Mouse (Mus musculus): ENCODE measurements at regions not wholly inside any gene's neighbourhood (a gene's known extent, or its start where the extent isn't known, plus 50 kb on each side); places are given as distances from the start of the nearest gene placed in this dataset.

DNA sequence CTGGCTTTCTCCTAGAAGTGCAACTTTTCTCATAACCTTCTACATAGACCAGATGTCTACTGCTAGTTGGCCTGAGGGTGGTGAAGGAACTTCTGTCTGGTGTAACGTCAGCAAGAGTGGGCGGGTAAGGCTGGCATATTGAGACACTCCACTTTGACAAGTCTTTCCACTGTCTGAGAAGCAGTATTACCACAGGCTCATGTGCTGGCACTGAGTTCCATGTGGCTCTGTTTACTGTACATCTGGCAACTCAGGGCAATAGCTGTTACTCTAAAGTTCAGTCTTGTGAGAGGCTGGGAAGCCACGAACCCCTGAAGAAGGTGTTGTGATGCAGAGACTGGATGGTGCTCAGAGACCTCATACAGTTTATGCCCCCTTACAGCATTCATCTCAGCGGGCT, 230.7 kb upstream of the Tbx18 start:
- no peak for DNase-seq (ENCODE audit: low spot score)

DNA sequence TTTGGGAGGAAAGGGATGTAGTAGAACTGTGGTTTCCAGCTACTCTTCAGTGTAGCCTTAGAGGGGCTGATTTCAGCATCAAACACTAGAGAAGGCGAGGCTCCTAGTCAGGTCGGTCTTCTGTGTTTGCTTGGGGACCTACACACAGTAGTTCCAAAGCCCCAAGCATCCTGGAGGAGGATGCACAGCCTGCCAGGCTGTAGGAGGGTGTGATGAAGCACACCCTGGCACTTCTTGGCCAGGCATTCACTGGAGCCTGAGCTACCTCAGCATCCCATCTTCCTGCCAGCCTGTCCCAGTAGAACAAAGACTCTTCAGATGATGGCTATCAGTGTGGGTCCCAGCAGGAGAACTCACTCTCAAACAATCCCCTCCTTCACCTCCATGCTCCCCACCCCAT, 233.4 kb upstream of the Tbx18 start:
- no peak for DNase-seq (ENCODE audit: low spot score)

DNA sequence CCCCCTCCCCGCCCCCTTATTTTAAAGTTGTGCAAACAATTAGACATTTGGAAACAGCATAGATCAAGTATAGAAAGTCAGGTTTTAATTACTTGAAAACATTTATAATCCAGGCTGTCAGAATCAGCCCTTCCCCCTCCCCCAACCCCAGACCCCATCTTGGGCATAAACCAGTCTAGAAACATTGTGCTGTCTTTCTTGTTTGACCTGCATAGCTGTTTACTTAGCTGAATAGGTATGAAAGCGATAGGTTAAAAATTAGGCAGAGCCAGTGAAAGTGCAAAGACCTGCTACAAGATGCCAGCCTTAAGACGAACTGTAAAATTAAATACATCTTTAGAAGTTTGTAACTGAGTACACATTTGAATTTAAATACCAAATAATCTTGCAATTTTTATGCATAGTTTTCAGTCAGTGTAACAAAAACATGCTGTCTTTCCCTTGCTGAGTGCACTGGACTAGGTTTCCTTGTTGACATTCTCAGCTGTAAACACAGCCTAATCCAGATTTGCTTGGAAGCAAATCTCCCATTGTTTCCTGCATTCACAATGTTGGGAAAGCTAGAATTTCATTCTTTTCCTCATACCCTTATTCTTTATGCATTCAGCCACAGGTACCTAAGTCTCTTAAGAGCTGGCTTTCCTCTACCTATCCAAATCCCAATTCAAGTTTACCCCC, 234.2 kb upstream of the Tbx18 start:
- DNase-seq (ENCODE audit: low spot score): no peak

DNA sequence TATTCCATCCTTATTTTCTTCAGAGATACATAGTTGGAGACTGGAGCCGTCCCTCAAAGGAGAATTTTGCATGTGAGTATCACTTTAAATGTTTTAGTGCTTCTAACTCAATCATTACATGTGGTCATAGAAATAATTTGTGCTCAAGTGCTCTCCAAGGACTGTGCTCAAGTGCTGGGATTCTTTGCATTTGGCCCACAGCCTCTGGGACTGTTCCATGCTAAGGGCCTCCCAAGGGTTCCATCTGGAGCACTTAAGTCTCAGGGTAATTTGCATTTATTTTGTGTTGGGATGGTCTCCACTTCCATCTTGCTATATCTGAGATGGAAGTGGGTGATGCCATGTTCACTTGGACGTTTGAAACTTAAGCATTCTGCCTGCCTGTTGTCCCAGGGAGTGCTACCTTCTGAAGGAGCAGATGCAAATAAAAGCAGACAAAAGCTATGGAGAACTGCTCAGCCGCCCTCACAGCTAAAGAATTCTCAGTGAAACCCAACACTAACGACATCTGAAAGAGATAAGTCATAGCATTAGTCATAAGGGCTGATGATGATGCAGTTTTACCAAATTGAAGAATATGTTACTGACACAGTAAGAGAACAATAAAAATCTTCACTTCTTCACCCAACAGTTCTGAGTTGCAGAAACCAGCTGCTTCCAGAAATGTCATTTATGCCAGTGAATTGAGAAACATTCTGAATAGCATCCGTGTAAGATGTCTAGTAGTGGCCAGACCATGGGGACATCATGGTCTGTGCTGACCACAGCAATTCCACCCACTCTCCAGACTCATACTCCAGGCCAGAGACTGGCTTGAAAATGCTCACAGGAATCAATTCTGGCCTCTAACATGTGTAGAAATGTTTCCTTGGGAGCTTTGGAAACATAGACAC, 237.4 kb upstream of the Tbx18 start:
- no peak for DNase-seq (ENCODE audit: low spot score)

DNA sequence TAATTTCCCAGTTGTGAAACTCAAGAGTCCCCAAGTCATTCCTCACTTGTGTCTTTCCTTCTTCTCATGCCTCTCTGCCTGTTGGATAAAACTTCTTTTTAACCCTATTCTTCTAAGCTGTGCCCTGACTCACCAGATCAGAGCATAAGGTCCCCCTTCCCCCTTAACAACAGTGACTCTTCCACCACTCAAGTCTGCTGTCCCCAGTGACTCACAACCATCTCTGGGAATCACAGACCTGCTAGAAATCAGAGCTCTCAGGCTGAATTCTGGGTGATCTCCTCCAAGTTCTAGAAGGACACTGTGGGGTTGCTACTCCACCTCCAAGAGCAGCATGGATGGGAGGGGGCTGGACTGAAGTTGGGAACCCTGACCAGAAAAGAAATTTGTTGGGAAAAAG, 239.5 kb upstream of the Tbx18 start:
- no peak for DNase-seq (ENCODE audit: low spot score)

DNA sequence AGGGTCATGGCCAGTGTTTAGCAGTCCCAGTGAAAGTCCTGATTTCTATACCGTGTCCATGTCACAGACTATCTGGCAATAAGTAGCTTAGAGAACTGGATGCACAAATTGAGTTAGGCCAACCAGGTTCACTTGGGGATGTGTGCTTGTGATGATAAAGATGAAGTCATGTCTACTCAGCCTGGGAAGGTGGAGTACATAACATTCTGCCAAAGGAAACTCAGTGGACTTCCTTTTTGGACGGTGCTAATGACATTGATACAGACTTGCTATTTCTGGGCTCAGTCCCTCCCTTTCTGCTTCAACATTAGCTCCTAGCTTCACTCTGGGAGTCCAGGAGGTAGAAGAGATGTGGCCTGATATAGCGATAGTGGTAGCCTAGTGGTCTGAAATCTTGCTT, 240.7 kb upstream of the Tbx18 start:
- no peak for DNase-seq (ENCODE audit: low spot score)

DNA sequence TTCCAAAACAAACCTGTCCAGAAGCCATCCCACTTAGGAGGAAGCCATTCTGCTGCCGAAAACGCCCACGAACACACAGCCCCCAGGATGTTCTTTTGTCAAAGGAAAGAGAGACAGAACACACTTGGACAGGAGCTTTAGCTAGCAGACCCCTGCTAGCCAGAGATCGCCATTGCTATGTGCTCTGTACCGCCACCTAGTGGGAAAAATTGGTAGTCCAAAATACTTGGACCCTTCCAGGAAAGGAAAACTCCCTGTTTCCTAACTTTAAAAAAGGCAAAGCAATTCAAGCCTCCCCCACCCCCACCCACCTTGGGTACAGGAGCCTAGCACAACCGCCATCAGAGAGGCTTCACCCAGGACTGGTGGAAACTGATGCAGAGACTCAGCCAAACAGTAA, 242.5 kb upstream of the Tbx18 start:
- no peak for DNase-seq (ENCODE audit: low spot score)

DNA sequence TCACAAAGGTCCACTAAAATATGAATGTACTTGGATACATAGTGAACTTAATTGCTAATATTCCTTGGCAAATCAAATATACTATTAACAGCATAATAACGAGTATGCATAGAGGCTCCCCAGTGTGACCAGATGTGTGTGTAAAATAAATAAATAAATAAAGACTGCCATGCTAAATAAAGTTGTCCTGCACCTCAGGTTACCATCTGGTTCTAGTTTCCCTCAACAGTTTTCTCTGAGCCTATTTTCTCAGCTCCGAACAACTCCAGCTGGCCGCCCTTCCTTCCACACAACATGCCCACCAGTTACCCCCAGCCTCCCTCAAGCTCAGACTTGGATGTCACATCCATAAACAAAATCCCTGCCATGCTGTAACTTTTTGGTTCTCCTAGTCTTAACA, 253.8 kb upstream of the Tbx18 start:
- DNase-seq (ENCODE audit: low spot score): no peak

DNA sequence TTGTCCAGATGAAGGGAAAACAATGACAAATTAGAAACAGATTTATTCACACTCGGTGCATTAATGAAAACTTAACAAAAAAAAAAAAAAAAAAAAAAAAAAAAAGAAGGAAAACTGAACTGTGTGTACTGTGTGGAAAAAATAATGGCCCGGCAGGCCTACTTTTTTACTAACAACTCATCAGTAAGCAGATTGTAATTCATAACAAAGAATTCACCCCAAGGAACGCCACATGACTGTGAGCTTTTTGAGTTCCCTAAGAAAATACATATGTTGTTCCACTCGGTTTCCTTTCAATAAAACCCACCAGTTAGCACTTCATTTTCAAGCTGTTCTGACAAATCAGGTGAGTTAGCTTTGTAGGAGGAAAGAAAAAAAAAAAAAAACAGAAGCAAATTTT, 254.4 kb upstream of the Tbx18 start:
- DNase-seq (ENCODE audit: low spot score): no peak

DNA sequence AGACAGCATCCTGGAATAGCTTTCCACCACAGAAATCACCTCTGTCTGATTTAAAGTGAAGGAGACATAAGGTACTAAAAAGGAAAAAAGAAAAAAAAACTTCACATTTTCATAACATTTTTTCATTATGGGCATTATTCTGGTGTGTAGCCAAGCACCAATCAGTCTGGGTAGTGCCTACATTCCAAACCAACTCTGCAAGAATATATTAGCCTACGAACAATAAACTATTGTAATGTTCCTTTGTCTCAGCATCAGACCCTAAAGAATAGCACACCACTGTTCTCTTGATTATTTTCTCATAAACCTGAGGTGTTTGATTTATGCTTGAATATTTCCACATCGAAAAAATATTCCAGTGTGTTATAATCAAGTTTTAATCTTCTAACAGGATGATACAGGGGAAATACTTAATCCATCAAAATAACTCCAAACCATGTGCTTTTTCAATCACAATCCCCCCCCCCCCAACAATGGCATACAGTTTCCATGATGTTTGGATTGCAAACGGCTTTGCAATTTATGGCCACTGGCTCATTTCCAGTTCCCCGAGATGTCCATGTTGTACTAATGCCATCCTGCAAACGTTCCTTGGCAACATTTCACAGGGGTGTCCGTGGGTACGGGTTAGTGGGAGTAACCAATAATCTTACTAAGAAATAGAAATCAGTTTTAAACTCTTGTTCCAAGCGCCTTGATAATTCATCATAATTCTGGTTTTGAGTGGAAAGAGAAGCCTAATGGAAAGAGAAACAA, 275.1 kb upstream of the Tbx18 start:
- no peak for DNase-seq (ENCODE audit: low spot score)

DNA sequence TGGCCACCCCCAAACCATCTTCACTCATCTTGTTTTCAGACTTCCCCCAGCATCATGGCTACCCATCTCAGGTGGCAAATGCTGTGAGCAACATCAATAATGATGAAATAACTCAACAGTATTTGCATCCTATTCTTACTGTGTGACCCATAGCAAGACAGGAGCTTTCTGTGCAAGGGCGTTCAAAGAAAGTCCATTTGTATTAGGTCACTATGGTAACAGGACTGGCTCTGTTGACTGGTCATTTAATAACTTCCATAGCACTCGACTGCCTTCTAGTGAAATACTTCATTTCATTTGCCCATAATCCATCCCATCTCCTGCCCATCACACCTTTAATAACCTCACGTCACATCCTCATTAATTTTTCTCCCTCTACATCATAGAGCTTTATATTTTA, 292.7 kb upstream of the Tbx18 start:
- DNase-seq (ENCODE audit: low spot score): no peak

DNA sequence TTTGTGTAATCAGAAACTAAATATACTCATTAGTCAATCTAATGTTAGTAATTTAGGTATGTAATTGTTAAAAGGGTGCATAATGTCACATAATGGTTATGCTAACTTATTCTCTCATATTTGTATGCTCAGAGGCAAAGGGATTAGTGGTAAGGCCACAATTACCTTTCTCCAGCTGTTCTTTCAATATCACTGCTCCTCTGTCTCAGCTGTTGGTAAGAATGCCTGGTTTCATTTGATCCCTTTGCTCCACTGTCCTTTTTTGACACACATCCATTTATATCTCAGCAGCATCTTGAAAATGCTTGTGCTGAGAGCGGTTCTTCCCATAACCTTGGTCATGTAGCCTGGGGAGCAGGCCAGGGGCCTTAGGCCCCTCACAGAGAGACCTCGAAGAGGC, 294.9 kb upstream of the Tbx18 start:
- no peak for DNase-seq (ENCODE audit: low spot score)

DNA sequence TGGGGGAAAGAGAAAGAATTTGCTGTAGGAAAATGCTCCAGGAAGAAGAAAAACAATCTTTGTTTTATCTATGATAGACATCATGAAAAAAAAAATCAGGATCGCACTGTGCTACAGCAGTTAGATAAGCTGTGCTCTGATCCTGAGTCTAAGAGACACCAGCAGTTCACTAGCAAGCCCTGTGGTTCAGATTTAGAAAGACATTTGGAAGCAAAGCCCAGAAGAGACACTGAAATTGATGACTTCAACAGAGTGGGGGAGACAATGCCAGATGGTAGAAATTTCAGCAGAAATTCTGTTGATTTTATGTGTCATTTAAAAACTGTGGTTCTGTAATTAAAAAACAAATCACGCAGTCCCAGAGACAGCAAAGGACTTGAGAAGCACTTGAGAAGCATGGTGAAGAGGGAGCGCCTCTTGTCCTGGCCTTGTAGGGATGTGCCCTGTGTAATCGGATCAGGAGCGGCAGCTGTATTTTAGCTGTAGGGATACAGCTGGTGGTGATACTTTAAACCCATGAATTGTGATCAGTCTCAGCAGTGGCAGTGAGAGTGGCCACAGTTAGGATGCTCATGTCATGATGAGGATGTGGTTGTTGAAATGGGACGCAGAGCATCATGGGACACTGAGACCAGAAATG, 296.4 kb upstream of the Nt5e start:
- DNase-seq (ENCODE audit: low spot score): no peak

DNA sequence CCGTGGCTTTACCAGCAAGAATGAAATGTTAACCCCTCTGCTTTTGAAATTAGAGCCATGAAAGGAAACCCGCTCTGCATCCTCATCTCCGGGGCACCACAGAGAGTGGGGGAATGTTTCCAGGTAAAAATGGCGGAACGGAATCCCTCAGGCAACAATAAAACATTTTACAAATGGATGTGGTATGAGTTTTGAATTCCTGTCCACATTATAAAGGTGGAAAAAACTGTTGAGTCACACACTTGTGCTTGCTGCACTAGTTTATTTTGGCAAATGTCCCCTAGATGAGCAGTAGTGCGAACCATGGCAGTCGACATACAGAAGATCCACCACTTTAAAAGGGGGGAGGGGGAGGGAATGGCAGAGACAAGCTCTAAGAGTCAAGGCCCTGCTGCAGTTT, 289.4 kb upstream of the Nt5e start:
- DNase-seq (ENCODE audit: low spot score): no peak

DNA sequence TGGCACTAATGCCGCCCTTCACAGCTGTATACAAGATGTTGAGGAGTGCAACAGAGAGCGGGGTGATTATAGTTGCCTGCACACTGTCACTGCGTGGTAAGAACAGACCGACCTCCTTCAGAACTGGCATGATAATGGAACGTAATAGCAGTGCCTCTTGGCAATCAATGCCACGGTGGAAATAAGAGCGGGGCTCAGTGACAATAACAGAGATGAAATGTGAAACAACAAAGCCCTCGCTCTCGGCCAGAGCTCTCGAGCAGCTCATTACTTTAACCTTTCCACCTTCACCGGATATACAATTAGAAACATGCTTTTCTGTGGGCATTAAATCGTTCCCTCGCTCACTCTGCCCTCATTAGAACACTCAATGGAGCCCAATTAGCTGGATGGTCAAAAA, 277.7 kb upstream of the Nt5e start:
- no peak for DNase-seq (ENCODE audit: low spot score)

DNA sequence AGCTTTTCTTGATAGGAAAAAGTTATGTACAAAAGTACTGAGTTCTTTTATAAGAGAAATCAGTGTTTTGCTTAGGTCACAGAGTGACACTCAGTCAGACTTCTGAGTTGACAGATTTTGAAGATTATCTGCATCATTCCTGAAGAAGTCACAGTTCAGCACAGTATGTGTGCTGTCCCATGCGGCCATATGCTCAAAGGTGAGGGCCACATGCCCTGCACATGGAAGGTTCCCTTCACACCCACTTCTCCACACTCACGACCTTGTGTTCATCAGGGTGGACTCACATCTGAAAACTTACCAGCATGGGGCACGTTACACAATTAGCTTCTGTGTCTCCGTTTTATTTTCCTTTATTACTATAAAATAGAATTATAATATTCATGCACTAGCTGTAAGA, 277.2 kb upstream of the Nt5e start:
- no peak for DNase-seq (ENCODE audit: low spot score)

DNA sequence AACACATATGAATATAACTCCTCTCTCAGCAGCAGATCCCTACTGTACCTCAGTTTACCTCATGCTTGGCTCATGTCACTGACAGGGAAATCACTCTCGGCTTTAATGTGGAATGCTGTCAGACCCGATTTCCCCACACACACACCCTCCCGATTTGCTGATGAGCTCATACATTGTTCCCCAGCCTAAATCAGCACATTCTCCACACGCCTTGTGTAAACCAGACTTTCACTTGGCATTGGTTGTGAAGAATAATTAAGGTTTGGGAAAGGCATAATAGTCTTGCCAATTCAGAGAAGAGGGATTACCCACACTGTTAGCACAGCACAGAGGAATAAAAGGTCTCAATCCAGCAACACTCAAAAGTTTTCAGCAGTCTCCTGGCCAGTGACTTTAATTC, 268.4 kb upstream of the Nt5e start:
- no peak for DNase-seq (ENCODE audit: low spot score)

DNA sequence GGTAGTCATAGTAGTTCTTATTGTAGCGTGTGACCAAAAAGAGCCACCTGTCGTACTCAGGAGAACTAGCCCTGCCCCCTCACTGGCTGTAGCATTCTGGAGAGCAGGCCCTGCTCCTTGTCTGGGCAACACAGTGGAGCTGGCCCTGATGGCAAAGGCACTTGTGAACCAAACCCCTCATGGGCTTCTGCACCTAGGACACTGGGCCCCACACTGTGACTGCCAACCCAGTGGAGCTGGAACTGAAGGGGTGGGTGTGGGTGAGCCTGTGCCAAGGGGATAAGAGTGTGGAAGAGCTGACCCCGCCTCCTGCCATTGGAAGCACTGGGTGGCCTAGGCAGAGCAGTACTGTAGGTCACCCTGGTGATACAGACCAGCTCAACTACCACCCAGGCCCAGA, 268.0 kb upstream of the Nt5e start:
- no peak for DNase-seq (ENCODE audit: low spot score)

DNA sequence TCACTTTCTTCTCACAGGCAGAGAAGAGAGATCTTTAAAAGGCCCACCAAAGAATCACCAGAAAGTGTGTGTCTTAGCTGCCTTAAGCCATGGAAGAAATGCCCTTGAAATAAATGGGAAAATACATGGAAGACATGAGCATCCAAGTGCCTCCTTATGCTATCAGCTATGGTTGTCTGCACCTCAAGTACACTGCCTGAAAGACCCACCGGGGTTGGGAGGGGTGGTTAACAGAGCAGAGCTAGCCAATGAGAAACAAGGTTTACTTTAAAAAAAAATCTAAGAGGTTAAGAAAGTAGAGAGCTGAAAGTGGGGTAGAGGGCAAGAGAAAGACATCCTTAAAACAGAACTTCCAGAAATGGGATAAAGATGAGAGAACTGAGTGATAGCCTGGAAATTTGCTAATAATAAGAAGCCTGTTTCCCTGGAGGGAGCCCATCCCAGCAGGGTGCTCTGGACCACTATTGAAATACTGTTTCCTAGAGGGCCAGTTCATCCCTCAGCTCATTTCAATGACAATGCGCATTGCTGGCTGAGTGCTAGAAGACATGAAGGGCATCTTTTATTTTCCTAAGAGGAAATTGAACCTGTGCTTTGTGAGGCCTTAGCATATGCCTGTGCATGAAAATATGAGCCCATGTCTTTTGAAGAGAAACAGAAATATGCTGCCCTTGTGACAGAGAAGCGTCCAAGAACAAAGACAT, 262.9 kb upstream of the Nt5e start:
- no peak for DNase-seq (ENCODE audit: low spot score)

DNA sequence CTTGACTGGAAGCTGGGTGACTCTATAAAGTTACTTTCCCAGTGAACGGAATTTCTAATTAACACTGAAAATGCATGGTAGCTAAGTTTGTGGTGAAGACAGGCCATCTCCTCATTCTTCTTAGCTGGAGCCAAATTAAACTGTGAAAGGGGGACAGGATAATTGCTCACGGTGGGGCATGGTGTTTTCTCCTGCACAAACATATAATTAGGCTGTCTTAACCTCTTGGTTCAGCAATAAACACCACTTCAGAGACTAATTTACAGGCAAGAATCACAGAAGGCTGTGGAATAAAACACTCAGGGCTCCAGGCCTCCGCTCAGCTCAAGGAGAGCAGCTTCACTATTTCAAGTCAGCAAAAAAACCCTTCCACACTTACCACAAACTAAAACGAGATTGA, 261.9 kb upstream of the Nt5e start:
- no peak for DNase-seq (ENCODE audit: low spot score)

DNA sequence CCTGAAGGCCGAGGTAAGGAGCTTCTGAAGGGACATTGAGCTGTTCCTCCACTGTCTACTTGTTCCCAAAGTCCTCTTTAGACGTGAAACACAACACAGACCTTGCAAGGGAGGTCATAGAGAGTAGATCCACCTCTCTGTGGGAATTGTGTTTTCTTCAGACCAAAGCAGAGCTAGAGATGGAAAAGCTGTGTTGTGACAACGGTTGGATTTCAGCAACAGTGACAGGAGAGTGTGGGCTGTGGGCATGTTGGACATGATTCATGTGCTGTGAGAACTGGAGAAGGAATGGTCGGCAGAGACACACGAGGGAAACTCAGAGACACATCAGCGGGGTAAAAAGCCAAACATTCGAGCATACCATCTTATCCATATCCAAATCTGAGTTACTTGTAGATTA, 261.2 kb upstream of the Nt5e start:
- DNase-seq (ENCODE audit: low spot score): no peak

DNA sequence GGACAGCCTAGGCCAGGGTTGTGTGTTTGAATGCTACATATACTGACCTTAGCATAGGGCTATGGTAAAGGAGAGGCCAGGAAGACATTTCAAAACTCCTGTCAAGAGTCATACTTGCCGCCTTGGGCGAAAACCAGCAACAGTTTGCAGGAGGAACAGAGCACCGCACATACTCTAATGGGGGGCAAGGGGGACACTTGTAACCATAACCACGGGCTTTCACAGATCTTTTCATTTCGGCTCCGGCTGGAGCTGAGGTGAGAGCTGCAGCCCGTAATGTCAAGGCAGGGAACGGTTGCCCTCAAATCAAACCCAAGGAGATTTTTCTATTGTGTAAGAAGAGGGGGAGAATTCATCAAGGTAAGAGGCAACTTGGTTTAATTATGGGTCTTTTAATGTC, 258.7 kb upstream of the Nt5e start:
- DNase-seq (ENCODE audit: low spot score): no peak

Measured in c-Kit-positive CD71-positive TER-119-positive erythroid progenitor cells, embryonic 14.5 days (primary cell).